ENCODE assay signal across 9 mouse cellular contexts in genomic region chr16:90379897-90380296, GRCm38 (mm10). TPM values are rescaled to one million over a fixed set of nuclear protein-coding genes. Genes with fewer than 3 reads are reported as not detected.
DNase-seq lines count a peak whose midpoint lies in the region; ATAC-seq and TF ChIP-seq lines count a peak whose summit lies in the region.
"Had no signal": no experiment of that assay in that cellular context is flagged by ENCODE, and none has a peak within 500 bp of the region (broad histone marks: within the 10 kb centered on the region; RNA-seq: fewer than 3 reads in every experiment).

No protein-coding gene starts in this region.

- TF ChIP-seq EP300 in stomach, postnatal 0 days (optimal IDR thresholded peaks at IDR 0.05) = no peak

- WGBS in liver, embryonic 12.5 days (ENCODE audit: insufficient replicate concordance) = 18% methylated on average over 11 of the region's 11 CpGs
- WGBS in limb, embryonic 12.5 days = 14% methylated on average over 11 of the region's 11 CpGs
- WGBS in stomach, postnatal 0 days = 12% methylated on average over 11 of the region's 11 CpGs

- no peak for ATAC-seq in liver, embryonic 12.5 days
- peak; percentile 15; the same call in 1 of the 2 replicates for ATAC-seq in limb, embryonic 12.5 days (ENCODE audit: insufficient number of reproducible peaks, insufficient read depth, low FRiP score, low TSS enrichment, low read depth)
- 0 out of 2 replicates have a peak, but pooled peaks have one; percentile 24 for ATAC-seq in stomach, postnatal 0 days (ENCODE audit: low FRiP score, low TSS enrichment)

- H3K27ac ChIP-seq in liver, embryonic 12.5 days = no peak overlapping the region
- no peak overlapping the region for H3K27ac ChIP-seq in limb, embryonic 12.5 days
- H3K27ac ChIP-seq in stomach, postnatal 0 days (replicated peaks) = no peak overlapping the region
- H3K27ac ChIP-seq: neural tube, embryonic 12.5 days had no signal

- no peak overlapping the region for H3K4me2 ChIP-seq in liver, embryonic 12.5 days
- H3K4me2 ChIP-seq in limb, embryonic 12.5 days = no peak overlapping the region
- no peak overlapping the region for H3K4me2 ChIP-seq in stomach, postnatal 0 days (replicated peaks; ENCODE audit: low read depth)
- H3K4me2 ChIP-seq: neural tube, embryonic 12.5 days had no signal

- no peak overlapping the region for H3K4me3 ChIP-seq in liver, embryonic 12.5 days
- no peak overlapping the region for H3K4me3 ChIP-seq in limb, embryonic 12.5 days (replicated peaks)
- H3K4me3 ChIP-seq in stomach, postnatal 0 days (ENCODE audit: low read depth, low read length) = no peak overlapping the region
- H3K4me3 ChIP-seq: neural tube, embryonic 12.5 days had no signal

- peaks cover 5% of the 10 kb centered on the region; the same call in 1 of the 2 replicates for H3K9me3 ChIP-seq in liver, embryonic 12.5 days (replicated peaks)
- 0 out of 2 replicates have a peak, but pooled peaks cover 7% of the 10 kb centered on the region for H3K9me3 ChIP-seq in limb, embryonic 12.5 days
- no peaks in the 10 kb centered on the region for H3K9me3 ChIP-seq in stomach, postnatal 0 days (ENCODE audit: control insufficient read depth, low read length)
- H3K9me3 ChIP-seq: neural tube, embryonic 12.5 days had no signal

- peak; percentile 90 for TF ChIP-seq CTCF in stomach, postnatal 0 days (IDR thresholded peaks at IDR 0.05; ENCODE audit: low read depth)

- peaks cover 37% of the 10 kb centered on the region for H3K27me3 ChIP-seq in liver, embryonic 12.5 days (replicated peaks)
- H3K27me3 ChIP-seq in limb, embryonic 12.5 days = peaks cover 15% of the 10 kb centered on the region; the same call in 1 of the 2 replicates
- H3K27me3 ChIP-seq in stomach, postnatal 0 days (ENCODE audit: control insufficient read depth, insufficient read depth, low read length) = no peaks in the 10 kb centered on the region; the same call in 1 of the 2 replicates

- DNase-seq in liver = peak; percentile 75
- peak; percentile 81 to 82 for DNase-seq in cerebellum, postnatal 36 days
- peak; percentile 38 for DNase-seq in gastrocnemius, postnatal 25 days
- DNase-seq in kidney, adult 11 months = peak; percentile 63
- DNase-seq in natural killer cell, adult 2 months (ENCODE audit: low spot score in 2 of 2) = peak; percentile 7 to 42
- DNase-seq in stomach, postnatal 0 days (ENCODE audit: low spot score) = peak; percentile 82

- peaks cover 1% of the 10 kb centered on the region for H3K4me1 ChIP-seq in liver, embryonic 12.5 days
- peaks cover 4% of the 10 kb centered on the region for H3K4me1 ChIP-seq in limb, embryonic 12.5 days (replicated peaks)
- H3K4me1 ChIP-seq in stomach, postnatal 0 days (replicated peaks; ENCODE audit: control insufficient read depth, insufficient read depth) = no peaks in the 10 kb centered on the region

- no peak overlapping the region for H3K9ac ChIP-seq in liver, embryonic 12.5 days
- H3K9ac ChIP-seq in limb, embryonic 12.5 days (replicated peaks) = no peak overlapping the region
- H3K9ac ChIP-seq in stomach, postnatal 0 days (ENCODE audit: low read length) = no peak overlapping the region
- H3K9ac ChIP-seq: neural tube, embryonic 12.5 days had no signal

- no peaks in the 10 kb centered on the region for H3K36me3 ChIP-seq in liver, embryonic 12.5 days
- H3K36me3 ChIP-seq in limb, embryonic 12.5 days = no peaks in the 10 kb centered on the region
- H3K36me3 ChIP-seq in stomach, postnatal 0 days (ENCODE audit: control insufficient read depth, insufficient read depth, low read length) = no peaks in the 10 kb centered on the region
- H3K36me3 ChIP-seq: neural tube, embryonic 12.5 days had no signal

RNA-seq across cellular contexts. Expression of gene Hunk, which starts 5.9 kb away (rescaled TPM):
- polyA plus RNA-seq in liver, embryonic 12.5 days (2016; fragmentation: Nextera tagmentation; extraction: Ambion mirVana) = 2.6 and 2.8 TPM in 2 replicates
- total RNA-seq in gastrocnemius, postnatal 25 days (2021) = under 1 TPM; 0.67 to 0.74 TPM
- polyA plus RNA-seq in limb, embryonic 12.5 days (2016; fragmentation: Nextera tagmentation; extraction: Ambion mirVana) = 22.2 and 25.8 TPM in 2 replicates
- polyA plus RNA-seq in stomach, postnatal 0 days (2015; fragmentation: Nextera tagmentation; extraction: Ambion mirVana) = 1.8 and 1.9 TPM in 2 replicates

Comparison
In these comparisons a context has a peak if more than half of its experiments do, and no peak if none do; other contexts are left out.
1. DNase-seq: peak in every context shown above with its lines; median percentile 82 in stomach, postnatal 0 days; 82 in cerebellum, postnatal 36 days; 75 in liver; 63 in kidney, adult 11 months; 38 in gastrocnemius, postnatal 25 days; 24 in natural killer cell, adult 2 months.